Mouse (Mus musculus) erythroblast, adult 5-6 weeks (primary cell): Measurements from ENCODE around the gene Nkx2-1. TPM values are rescaled to one million over a fixed set of nuclear protein-coding genes. Genes with fewer than 3 reads are reported as not detected.
"Not testable (repeated sequence)": the region's sequence is repeated elsewhere in the genome, so short reads cannot be mapped to it uniquely, and the experiment has no call there.

ENCODE experiments used
- ATAC-seq: replicated peaks from 2 replicates; pipeline ENCODE4 v1.8.0; 2016; ENCODE audit warnings: moderate number of reproducible peaks, mild to moderate bottlenecking, moderate TSS enrichment, inconsistent platforms; ENCODE audit not compliant: poor library complexity, low FRiP score, severe bottlenecking
- total RNA-seq, 2 experiments: library from RNA; stranded (forward) in 1 of 2; stranded (reverse) in 1 of 2; fragments of 150-400 nt in 1 of 2; fragments of 200-764, 138-1000 nt in 1 of 2; gene quantifications; 2 replicates each; pipeline versions ENCODE4 v1.2.3 to v1.2.4; 2015 to 2017; ENCODE audit warnings: low replicate concordance in 2 of 2

The Nkx2-1 gene
- total RNA-seq, 2 experiments from 2014 or later: not detected

GRCm38 (mm10) chr12:56525219-56525797 is 11.4 kb downstream of the Nkx2-1 start:
- not testable (repeated sequence) for ATAC-seq

- ATAC-seq: no peak
Observed at GRCm38 (mm10) chr12:56524201-56524600, 12.5 kb downstream of the Nkx2-1 start.

- no peak for ATAC-seq
Observed at GRCm38 (mm10) chr12:56522191-56522590, 14.5 kb downstream of the Nkx2-1 start.

GRCm38 (mm10) chr12:56521106-56521840 is 15.4 kb downstream of the Nkx2-1 start:
- no peak for ATAC-seq

GRCm38 (mm10) chr12:56520396-56521105 is 16.2 kb downstream of the Nkx2-1 start:
- no peak for ATAC-seq

GRCm38 (mm10) chr12:56519738-56520191 is 16.9 kb downstream of the Nkx2-1 start:
- no peak for ATAC-seq

DNA sequence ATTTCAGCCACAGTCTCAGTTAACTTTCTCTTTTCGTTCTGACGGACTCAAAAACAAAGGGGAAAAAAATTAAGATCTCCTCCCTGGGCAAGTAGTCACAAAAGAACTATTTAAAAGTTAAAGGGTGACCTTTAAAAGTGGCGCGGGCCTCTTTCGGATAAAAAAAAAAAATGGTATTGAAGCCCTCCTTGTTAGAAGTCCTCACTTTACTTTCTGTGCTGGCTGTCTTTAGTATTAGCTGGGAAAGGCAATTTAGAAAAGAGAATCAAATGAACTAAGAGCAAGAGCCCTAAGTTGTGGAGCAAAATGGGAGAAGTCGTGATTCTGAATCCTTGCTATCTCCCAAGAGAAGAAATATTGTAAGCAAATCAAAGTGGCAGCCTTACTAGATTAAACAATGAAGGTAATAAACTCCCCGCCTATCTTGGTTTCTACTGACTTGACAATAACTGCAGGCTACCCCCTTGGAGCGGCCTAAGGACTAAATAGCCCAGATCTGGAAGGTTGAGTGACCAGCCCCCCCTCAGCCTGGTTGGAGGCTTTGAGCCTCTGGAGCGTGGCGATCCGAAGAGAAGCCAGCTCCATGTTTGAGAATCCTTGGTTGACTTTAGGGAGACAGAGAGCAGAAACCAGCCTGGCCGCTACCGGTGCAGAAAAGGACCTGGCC is 17.5 kb downstream of the Nkx2-1 start:
- ATAC-seq: no peak

- ATAC-seq: no peak
Observed at GRCm38 (mm10) chr12:56518221-56518620, 18.5 kb downstream of the Nkx2-1 start.

- no peak for ATAC-seq
Observed at GRCm38 (mm10) chr12:56514831-56515230, 21.9 kb downstream of the Nkx2-1 start.

DNA sequence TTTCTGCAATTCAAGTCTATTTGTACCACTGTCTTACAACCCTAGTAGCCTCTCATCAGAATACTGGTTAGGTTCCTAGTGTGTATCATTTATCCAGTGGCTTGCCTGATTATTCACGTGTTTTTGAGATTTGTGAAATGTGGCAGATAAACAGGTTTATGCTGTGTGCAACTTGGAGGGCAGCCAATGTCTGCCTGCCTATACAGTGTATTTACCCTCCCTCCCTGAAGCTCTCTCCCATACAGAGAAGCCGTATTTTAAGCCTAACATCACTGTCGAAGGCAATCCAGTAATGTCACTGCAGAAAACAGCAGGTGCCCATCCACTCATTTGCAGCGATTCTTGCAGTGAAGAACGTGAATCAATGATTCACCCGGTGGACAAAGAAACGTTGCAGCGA is 28.3 kb downstream of the Nkx2-1 start:
- no peak for ATAC-seq

DNA sequence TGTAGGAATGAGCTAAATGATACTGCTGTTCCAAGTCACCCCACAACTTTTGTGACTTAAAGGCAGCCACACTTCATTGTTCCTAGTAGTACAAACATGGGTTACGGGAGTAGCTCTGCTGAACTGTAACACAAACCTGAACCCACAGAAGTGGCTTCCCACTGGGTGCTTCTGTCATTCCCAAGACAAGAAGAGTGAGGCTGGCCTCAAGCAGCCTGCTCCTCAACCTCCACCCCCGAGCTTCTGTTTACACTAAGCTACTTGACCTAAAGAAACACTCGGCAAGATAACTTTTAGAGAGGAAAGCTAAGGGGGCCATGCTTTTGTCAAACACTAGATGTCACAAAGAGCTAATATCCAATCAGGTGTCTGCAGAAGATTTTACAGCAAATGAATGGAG is 49.7 kb downstream of the Nkx2-1 start:
- ATAC-seq: no peak

GRCm38 (mm10) chr12:56482606-56483005 is 54.1 kb downstream of the Nkx2-1 start:
- ATAC-seq: no peak

Other genes with a start within 250 kb of the Nkx2-1 start
- 4.8 and 9.4 TPM in 2 replicates for gene Mbip, start 191.0 kb downstream of the Nkx2-1 start, total RNA-seq (2015; ENCODE audit: low replicate concordance)
- 7.6 and 9.3 TPM in 2 replicates for gene Mbip, start 191.0 kb downstream of the Nkx2-1 start, total RNA-seq (2017; ENCODE audit: low replicate concordance)
- not detected in 2 replicates for gene Nkx2-9, start 76.4 kb upstream of the Nkx2-1 start, total RNA-seq (2015; ENCODE audit: low replicate concordance)
- gene Nkx2-9, start 76.4 kb upstream of the Nkx2-1 start, total RNA-seq (2017; ENCODE audit: low replicate concordance): not detected in 2 replicates
- gene Pax9, start 154.9 kb upstream of the Nkx2-1 start, total RNA-seq (2015; ENCODE audit: low replicate concordance): not detected in 2 replicates
- gene Pax9, start 154.9 kb upstream of the Nkx2-1 start, total RNA-seq (2017; ENCODE audit: low replicate concordance): 0.84 TPM in 1 of 2 replicates, not detected in the other